Mouse (Mus musculus) adrenal gland, postnatal 4 days (tissue): Measurements from ENCODE around the gene Snx29. TPM values are rescaled to one million over a fixed set of nuclear protein-coding genes. Genes with fewer than 3 reads are reported as not detected.
"Not testable (repeated sequence)": the region's sequence is repeated elsewhere in the genome, so short reads cannot be mapped to it uniquely, and the experiment has no call there.

ENCODE experiments used
- DNase-seq, 2 experiments: peaks; one replicate each; pipeline ENCODE4 v3.0.0; 2021 to 2022; ENCODE audit warnings: low spot score in 2 of 2, mixed read lengths in 2 of 2
- total RNA-seq, 2 experiments: library from RNA; stranded (reverse); gene quantifications; 2 replicates each; pipeline ENCODE4 v1.2.3; 2021

Snx29 gene
- total RNA-seq, 2 experiments from 2014 or later = 20.1 to 30.2 TPM

GRCm38 (mm10) chr16:11359173-11359572 lies 36.5 kb downstream of the Snx29 start:
- DNase-seq = no peak

- DNase-seq = no peak
Measured at GRCm38 (mm10) chr16:11359919-11360318, 37.2 kb downstream of the Snx29 start.

DNA sequence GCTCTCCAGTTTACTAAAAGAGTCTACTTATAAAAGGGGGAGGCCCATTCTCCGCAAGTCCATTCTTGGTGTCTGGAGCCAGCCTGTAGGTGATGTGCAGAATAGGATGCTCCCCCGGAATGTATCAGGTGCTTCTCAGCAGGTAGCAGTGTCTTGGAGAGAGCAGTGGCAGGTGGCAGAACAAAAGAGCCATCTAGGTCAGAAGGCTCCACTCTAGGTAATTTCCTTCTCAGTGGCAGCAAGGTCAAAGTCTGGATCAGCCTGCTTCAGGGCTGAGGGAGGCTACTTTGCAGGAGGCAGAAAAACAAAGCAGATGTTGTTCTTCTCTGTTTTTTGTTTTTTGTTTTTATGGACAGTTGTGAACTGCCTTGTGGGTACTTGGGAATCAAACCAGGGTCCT lies 37.9 kb downstream of the Snx29 start:
- DNase-seq = not testable (repeated sequence)

DNA sequence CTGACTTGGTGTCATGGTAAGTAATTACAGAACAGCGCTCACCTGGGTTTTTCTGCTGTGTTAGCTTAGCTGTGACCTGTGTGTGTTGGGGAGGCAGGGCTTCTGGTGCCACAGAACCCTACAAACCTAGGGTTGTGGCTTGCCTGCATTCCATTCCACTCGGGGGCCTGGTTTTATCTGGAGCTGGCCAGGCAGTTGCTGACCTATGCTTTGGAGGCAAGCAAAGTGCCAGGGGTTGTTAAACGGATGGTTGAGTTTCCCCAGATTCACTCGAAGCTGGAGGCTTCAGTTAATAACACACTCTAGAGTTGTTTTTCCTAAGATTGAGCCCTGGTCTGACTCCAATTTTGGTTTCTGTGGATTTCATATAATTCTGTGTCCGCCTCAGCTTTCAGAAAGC lies 42.9 kb downstream of the Snx29 start:
- DNase-seq = no peak

GRCm38 (mm10) chr16:11366851-11367250 lies 44.1 kb downstream of the Snx29 start:
- DNase-seq = no peak

GRCm38 (mm10) chr16:11368412-11368811 lies 45.7 kb downstream of the Snx29 start:
- DNase-seq = no peak

DNA sequence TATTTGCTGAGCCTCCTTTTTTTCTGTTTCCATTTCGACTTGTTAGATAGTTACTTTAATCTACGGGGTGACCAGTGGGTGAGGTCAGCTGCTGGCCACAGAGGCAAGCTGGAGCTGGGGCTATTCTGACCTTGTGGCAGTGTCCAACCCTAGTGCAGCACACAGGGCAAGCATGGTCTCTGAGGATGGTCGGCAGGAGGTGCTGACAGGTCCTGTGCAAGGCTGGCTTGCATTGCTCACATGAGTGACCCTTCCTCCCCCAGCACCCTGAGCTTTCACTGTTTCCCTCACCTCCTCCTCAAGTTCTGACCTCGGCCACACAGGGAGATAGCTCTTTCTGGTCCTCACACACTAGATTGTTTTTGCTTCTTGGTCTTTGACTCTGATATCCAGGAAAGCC lies 46.5 kb downstream of the Snx29 start:
- DNase-seq = no peak

GRCm38 (mm10) chr16:11369642-11370041 lies 46.9 kb downstream of the Snx29 start:
- no peak for DNase-seq

DNA sequence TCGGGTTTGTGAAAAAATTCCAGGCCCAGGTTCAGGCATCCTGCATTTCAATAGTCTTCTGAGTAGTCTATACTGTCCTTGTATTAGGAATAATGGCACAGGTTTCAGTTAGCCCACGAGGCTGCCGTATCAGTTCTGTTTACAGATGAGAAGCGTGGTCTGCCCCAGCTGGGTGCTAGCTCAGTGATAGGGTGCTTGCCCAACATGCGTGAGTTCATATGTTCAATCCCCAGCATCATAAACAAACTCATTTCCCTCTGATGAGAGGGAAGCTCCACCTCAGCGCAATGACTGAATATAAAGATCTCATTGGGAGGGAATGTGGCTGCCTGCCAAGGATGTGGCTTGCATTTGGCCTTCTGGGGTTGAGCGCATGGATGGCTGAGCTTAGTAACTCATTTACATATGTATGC lies 47.4 kb downstream of the Snx29 start:
- DNase-seq = peak in 1 of 2 experiments; percentile 13

DNA sequence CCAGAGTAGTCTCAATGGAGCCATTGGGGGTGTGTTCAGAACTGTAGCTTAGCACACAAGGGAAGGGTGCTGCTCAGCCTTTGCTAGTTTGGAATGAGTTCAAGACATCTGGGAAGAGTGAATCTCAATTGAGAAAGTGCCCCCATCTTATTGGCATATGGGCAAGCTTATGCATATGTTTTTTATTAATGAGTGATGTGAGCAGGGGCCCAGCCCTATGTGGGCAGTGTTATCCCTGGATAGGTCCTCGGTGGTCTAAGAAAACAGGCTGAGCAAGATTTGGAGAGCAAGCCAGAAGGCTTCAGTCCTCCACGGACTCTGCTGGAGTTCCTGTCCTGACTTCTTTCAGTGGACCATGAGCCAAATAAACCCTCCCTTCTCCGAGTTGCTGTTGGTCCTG lies 56.6 kb downstream of the Snx29 start:
- no peak for DNase-seq

DNA sequence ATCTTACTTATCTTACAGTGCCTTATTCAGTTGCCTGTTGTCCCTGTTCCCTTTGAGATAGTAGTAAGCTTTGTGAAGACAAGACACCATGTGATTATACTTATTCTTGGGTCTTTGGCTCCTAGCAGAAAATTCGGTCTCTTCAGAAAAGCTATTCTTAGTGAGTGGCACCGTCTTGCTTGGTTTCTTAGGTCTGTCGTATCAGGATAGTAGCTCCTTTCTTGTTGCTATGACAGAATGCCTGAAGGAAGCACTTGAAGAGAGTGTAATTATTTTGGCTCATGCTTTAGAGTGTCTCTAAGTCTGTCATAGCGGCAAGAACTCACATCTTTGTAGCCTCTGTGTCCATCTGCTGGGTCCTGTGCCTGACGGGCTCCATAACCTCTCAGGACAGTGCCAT lies 57.3 kb downstream of the Snx29 start:
- no peak for DNase-seq

GRCm38 (mm10) chr16:11380871-11381270 lies 58.2 kb downstream of the Snx29 start:
- DNase-seq = no peak

- no peak for DNase-seq
Measured at GRCm38 (mm10) chr16:11384361-11384760, 61.7 kb downstream of the Snx29 start.

DNA sequence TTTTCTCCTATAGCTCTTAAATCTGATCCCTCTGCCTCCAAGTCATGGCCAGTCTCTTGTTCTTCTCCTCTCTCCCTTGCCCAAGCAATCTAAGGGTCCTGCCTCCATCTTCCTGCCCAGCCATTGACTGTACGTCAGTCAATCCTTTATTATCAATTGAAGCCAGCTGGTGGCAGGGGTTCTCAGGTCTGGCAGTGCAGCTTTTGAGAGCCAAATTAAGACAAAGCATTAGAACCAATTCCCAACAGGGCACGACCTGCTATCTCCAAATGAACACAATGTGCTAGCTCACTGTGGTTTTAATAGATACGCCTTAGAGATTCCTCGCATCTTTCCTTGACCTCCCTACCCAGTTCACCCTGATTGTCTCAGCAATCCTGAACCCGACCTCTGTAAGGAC lies 62.4 kb downstream of the Snx29 start:
- no peak for DNase-seq

- no peak for DNase-seq
Measured at GRCm38 (mm10) chr16:11385798-11386197, 63.1 kb downstream of the Snx29 start.

DNA sequence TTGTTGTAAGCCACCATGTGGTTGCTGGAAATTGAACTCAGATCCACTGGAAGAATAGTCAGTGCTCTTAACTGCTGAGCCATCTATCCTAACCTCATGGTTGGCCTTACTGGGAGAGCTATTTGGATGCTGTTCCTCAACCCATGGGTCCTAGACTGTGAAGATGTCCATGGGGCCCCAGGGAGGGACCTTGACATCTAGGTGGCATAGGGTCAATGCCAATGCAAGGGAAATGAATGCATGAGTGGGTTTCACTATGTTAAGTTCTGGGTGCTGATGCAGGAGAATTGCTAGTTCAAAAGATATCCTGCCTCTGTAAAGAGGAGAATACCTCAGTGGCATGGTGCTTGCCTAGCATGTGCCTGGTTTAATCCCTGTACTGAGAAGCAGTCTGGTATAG lies 63.5 kb downstream of the Snx29 start:
- no peak for DNase-seq

DNA sequence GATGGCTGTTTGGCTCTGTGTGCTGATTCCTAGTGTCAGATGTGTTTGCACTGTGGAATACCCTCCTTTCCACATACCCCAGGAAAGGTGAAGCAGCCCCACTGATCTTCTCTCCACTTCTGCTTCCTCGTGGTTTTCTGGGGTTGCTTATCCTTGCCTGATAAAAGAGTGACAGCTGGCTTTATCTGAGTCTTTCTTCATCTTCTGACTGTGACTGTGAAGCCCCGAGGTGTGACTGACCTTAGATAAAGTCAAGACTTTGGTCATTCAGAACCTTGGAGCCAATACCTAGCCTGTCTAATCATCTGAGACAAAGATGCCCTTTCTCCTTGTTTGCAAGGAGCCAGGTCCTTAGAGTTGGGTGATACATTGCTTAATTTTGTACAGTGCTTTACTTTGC lies 65.4 kb downstream of the Snx29 start:
- DNase-seq = no peak

- DNase-seq = no peak
Measured at GRCm38 (mm10) chr16:11389324-11389723, 66.6 kb downstream of the Snx29 start.

DNA sequence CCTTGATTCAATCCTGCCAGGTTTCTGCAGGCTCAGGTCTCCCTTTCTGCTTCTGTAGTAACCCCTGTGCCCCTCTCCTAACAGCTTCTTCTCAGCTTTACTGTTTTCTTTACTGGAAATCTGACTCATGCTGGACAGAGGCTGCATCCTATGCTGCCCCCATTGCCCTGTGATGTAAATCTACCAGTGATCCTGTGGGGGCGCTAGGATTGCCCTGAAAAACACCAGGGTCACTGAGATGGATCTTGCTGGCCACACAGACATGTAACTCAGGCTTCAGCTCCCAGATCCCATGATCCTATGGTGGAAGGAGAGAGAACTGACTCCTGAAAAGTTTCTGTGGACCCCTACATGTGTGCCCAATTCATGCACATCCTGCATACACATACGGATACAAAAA lies 73.9 kb downstream of the Snx29 start:
- DNase-seq = no peak

DNA sequence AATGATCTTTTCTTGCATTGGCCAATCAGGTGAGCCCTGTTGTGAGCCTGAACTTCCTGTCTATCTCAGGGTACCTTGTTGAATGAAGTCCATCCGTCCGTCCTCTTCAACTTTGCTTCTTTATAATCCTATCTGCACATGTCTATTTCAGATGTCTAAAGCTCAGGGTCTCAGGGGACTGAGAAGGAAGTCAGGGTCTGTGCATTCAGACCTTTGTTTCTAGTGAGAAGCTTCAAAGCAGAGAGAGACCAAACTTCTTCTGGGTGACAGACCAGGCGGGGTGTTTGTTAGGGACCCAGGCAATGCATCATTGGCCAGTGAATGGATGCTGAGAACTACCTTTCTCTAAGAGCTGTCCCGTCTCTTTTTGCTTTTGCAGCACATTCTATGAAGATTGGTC lies 76.7 kb downstream of the Snx29 start:
- no peak for DNase-seq

DNA sequence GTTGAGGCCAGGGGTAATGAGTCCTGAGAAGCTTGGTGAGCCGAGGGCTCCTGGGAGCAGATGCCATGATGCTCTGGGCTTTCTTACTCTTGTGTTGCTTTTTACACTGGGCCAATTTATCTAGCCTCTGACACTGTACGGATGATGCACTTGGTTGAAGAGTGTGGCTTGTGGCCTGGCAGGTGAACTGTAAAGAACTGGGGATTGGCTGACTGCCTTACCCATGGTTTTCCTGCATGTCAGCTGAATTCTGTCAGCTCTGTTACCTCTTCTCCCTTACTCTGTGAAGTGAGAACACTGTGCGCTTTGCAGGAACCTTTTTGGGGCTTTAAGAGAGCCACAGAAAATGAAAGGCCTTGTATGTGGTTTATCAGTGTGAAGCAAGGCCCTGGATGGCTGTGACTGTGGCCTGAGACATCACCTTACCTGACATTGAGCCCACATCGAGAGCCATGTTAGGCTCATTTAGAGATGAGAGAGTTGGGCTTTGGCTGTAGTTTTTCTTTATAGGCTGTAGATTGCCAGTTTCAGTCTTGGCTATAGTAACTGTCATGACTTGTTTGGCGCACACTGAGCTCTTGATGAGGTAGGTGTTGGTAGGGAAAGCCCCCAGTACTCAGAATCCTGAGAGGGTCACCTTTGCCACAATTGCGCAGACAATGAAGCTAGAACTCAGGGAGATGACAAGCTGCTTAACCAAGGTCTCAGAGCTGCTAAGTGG lies 77.3 kb downstream of the Snx29 start:
- no peak for DNase-seq

- no peak for DNase-seq
Measured at GRCm38 (mm10) chr16:11400936-11401335, 78.2 kb downstream of the Snx29 start.

- no peak for DNase-seq
Measured at GRCm38 (mm10) chr16:11405193-11405592, 82.5 kb downstream of the Snx29 start.

- no peak for DNase-seq
Measured at GRCm38 (mm10) chr16:11406201-11406600, 83.5 kb downstream of the Snx29 start.
